Mouse (Mus musculus): ENCODE results near the gene Arhgap15. TPM values are rescaled to one million over a fixed set of nuclear protein-coding genes. Genes with fewer than 3 reads are reported as not detected.

Gene Arhgap15
- total and polyA plus RNA-seq, 3 experiments, result 1.5 to 2.8 TPM; not detected in 1

DNA sequence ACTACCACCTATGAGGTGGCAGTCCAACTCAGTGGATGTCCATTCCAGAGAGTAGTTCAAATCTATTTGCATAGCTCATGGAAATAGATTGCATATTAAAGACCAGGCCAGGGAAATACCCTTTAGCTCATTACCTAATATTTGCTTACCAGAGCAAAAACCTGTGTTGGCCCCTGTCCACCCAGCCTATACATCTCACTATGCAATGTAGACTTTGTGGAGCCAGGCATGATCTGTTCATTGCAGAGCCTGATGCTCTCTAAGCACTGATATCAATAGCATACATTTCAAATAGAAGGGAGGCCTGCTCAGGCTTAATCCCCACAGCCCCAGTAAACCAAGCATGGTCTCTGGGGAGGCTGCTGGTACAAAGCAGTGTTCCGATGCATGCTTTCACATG is 689.4 kb downstream of the Arhgap15 start:
- H3K36me3 ChIP-seq (ENCODE audit: control insufficient read depth in 1 of 2, insufficient read depth in 2 of 2, low read length in 2 of 2), result no peaks in the 10 kb centered on the region
- TF ChIP-seq ZMIZ1 (IDR thresholded peaks at IDR 0.05; ENCODE audit: low read depth, low read length) (no peak), RCOR1 (IDR thresholded peaks at IDR 0.05; ENCODE audit: low read depth, low read length) (no peak), RAD21 (IDR thresholded peaks at IDR 0.05; ENCODE audit: low read depth, low read length) (no peak), MXI1 (IDR thresholded peaks at IDR 0.05; ENCODE audit: low read depth, low read length) (no peak), HCFC1 (IDR thresholded peaks at IDR 0.05; ENCODE audit: low read depth, low read length) (no peak)

DNA sequence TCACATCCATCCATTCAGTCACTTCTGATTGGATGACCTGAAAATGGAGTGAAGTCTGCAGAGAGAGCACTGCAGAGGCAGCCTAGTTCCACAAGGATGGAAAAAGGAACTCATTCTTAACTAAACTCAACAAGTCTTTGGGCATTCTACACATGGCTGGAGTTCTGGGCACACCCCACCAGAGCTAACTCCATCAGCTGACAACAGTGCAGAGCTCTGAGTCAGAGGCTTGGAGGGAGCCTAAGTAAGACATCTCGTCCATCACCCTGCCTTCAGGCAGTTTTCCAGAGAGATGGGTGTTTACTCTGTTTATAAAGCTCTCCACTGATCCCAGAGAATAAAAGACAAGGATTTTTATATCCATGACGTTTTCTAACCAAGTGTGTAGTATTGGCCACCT is 696.3 kb downstream of the Arhgap15 start:
- Histone ChIP-seq H3K9ac (ENCODE audit: control insufficient read depth, low read depth, low read length, poor library complexity, severe bottlenecking) (no peak overlapping the region), H3K36me3 (ENCODE audit: control insufficient read depth in 1 of 2, insufficient read depth in 2 of 2, low read length in 2 of 2) (no peaks in the 10 kb centered on the region), H3K79me2 (ENCODE audit: control insufficient read depth, insufficient read depth, low read length, poor library complexity) (no peaks in the 10 kb centered on the region), H3K27ac (ENCODE audit: control insufficient read depth, low read depth, low read length) (no peak overlapping the region), H3K27me3 (ENCODE audit: control insufficient read depth in 1 of 2, insufficient read depth in 2 of 2, low read length in 2 of 2) (no peaks in the 10 kb centered on the region), H3K9me3 (replicated peaks; ENCODE audit: insufficient read depth, low read length) (no peaks in the 10 kb centered on the region), H3K4me3 (ENCODE audit: control insufficient read depth in 1 of 2, insufficient read depth in 1 of 2, low read depth in 2 of 2, low read length in 2 of 2) (no peak overlapping the region), H3K4me1 (ENCODE audit: control insufficient read depth in 1 of 2, insufficient read depth in 2 of 2, low read length in 2 of 2) (no peaks in the 10 kb centered on the region; a peak in 1 of 4 replicates)
- no peak for TF ChIP-seq RAD21 (IDR thresholded peaks at IDR 0.05; ENCODE audit: low read depth, low read length)
- TF ChIP-seq E2F4 (IDR thresholded peaks at IDR 0.05; ENCODE audit: borderline replicate concordance, low read depth, low read length), result no peak
- no peak for DNase-seq (ENCODE audit: low read depth, low spot score)

More for the DNA sequence above, 689.4 kb downstream of the Arhgap15 start:
- no peak overlapping the region for H3K4me3 ChIP-seq (ENCODE audit: control insufficient read depth in 1 of 2, insufficient read depth in 1 of 2, low read depth in 2 of 2, low read length in 2 of 2)
- H3K9me3 ChIP-seq (replicated peaks; ENCODE audit: insufficient read depth, low read length), result no peaks in the 10 kb centered on the region
- H3K27me3 ChIP-seq (ENCODE audit: control insufficient read depth in 1 of 2, insufficient read depth in 2 of 2, low read length in 2 of 2), result no peaks in the 10 kb centered on the region
- H3K9ac ChIP-seq (ENCODE audit: control insufficient read depth, low read depth, low read length, poor library complexity, severe bottlenecking), result no peak overlapping the region
- no peaks in the 10 kb centered on the region for H3K79me2 ChIP-seq (ENCODE audit: control insufficient read depth, insufficient read depth, low read length, poor library complexity)
- H3K27ac ChIP-seq (ENCODE audit: control insufficient read depth, low read depth, low read length), result no peak overlapping the region
- no peak for DNase-seq (ENCODE audit: low read depth, low spot score)
- no peaks in the 10 kb centered on the region for H3K4me1 ChIP-seq (ENCODE audit: control insufficient read depth in 1 of 2, insufficient read depth in 2 of 2, low read length in 2 of 2)

Other genes starting within 250 kb of the Arhgap15 start
- 0.04 TPM in 1 of 2 replicates, not detected in the other for gene Kynu, start 193.5 kb upstream of the Arhgap15 start, total RNA-seq (2012; rRNA removed)
- not detected for gene Kynu, start 193.5 kb upstream of the Arhgap15 start, polyA plus RNA-seq (2012; ENCODE audit: insufficient read depth in 1 of 2, insufficient read length in 2 of 2, low read depth in 1 of 2, low replicate concordance in 2 of 2, missing spikeins in 1 of 2)